Mouse (Mus musculus) thymus, postnatal 14 days (tissue): ENCODE measurements around the gene Pmvk.
"Not testable (repeated sequence)": the region's sequence is repeated elsewhere in the genome, so short reads cannot be mapped to it uniquely, and the experiment has no call there.

Experiments
- DNase-seq: peaks from one replicate; pipeline ENCODE4 v3.0.0; 2021

Pmvk gene

GRCm38 (mm10) chr3:89454401-89455177, at the start of gene Pmvk:
Pmvk (plus strand) TSS chr3:89454541.
- DNase-seq: no peak

- DNase-seq: no peak
Observed at GRCm38 (mm10) chr3:89406887-89407286, 47.5 kb upstream of the Pmvk start.

DNA sequence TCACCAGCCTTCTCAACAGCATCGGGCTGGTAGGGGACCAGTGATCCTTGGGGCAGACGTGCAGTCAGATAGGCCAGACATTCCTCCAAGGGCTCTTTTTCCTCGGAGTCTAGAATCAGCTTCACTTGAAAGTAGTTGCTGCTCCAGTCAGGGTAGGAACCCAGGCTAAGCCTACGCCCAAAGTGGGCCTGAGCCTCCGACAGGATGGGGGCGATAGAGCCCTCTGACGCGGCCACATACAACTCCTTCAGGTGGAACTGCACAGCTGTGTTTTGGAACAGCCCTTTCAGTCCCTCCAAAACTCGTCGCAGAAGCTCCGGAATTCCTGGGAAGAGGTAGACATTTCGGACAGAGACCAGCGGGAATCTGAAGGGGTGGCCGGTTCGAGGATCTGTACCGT, 45.9 kb upstream of the Pmvk start:
- DNase-seq: no peak

DNA sequence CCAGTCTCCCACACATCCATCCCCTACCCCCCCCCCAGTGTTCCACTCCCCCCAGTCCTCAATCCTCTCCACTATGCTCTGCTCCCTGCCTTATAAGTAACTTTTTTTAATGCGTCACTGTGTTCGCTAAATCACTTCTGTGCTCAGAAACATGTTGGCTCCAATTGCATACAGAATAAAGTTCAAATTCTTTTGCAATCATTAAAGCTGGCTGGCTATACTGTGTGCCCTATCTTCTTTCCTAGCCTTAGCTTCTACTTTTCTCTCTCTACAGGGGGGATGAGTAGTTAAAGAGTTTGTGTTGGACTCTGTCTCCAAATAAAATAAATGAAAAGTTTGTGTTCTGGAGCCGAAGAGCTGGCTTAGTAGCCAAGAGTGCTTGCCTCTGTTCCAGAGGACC, 44.6 kb upstream of the Pmvk start:
- DNase-seq: no peak

DNA sequence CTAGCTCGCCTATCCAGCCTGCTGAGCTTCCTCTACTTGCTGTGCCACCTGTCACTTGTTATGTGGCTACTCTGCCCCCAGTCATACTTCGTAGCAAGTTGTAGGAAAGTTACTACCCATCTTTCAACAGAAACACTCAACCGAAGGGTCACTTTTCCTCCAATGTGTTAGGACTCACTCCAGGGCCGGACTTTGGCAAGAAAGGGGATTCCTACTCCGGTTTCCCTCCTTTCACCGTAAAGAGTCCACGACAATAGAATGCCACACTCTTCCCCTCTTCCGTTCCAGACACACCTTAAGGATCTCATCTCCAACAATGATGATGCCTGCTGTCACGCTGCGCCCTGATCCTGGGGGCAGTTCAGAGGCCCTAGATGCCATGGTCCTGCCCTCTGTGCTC, 43.5 kb upstream of the Pmvk start:
- no peak for DNase-seq

DNA sequence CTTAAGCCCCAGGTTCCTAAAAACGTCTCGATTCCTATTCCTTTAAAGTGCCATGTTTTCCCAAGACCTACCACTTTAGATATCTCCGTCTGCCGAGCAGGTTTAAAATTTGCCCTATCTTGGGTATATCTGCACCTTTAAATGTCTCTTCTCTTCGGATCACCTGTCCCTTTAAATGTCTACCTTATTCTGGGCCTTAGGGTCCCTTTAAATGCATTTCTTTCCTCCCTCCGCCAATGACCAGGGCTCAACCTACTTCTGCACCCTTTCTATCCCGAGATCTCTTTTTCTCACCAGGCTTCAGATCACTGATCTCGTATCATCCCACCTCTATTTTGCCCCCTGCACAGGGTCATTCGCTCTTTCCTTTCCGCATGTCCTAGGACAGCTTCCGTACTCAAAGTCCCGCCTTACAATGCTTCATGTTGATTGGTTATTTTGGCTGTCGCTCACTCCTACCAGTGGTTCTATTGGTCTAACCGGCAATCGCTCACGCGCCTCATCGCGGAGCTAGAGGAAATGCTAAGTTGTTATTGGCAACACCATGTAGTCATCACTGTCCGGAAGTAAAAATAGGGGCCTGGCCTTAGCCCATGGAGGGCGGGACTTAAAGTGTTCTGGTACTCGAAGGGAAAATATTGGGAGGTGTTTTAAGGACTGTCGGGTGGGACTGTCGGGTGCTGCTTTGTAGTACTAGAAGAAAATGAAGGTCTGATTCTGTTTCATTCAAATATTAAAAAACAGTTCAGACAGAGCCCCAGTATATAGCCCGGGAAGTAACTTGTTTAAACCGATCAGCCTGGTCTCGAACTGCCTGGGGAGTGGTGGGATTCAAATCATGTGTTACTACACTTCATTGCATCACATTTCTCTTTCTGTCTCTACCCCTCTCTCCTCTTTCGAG, 42.6 kb upstream of the Pmvk start, which contains the start of gene Flad1:
TSS of gene Flad1 (minus strand) at position 381 of the 904 bp plus-strand sequence.
- DNase-seq: peak; percentile 98

DNA sequence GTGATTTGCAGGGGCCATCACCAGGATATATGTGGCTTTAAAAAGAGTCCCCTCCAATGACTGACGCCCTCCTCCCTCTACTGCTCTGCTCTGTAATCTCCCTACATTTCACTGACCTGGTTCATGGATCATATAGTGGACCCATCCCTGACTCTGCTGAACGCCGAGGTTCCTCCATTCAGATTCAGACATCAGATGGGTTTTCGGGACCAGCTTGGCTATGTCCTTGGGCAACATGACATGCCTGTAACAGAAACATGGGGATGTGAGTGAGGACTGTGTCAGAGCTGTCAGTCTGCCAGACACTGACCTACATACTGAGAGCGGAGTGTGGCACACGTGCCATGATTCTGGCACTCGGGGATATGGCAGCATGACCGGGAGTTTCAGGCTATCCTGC, 38.2 kb upstream of the Pmvk start:
- DNase-seq: no peak

- no peak for DNase-seq
Observed at GRCm38 (mm10) chr3:89417131-89417530, 37.2 kb upstream of the Pmvk start.

DNA sequence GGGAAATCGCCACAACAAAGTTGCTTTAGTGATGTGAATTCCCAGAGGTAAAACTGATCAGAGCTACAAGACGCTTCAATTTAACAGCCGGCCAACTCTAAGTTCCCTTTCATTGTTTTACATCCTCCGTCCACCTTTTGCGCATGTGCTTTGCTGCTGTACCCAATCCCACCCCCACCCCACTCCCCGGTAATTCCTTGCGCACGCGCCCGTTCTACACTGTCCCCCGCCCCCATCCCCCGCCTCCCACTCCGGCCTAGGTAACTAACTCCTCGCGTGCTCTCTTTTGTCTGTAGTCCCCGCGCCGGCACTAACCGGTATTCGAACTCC, 36.5 kb upstream of the Pmvk start:
- no peak for DNase-seq

DNA sequence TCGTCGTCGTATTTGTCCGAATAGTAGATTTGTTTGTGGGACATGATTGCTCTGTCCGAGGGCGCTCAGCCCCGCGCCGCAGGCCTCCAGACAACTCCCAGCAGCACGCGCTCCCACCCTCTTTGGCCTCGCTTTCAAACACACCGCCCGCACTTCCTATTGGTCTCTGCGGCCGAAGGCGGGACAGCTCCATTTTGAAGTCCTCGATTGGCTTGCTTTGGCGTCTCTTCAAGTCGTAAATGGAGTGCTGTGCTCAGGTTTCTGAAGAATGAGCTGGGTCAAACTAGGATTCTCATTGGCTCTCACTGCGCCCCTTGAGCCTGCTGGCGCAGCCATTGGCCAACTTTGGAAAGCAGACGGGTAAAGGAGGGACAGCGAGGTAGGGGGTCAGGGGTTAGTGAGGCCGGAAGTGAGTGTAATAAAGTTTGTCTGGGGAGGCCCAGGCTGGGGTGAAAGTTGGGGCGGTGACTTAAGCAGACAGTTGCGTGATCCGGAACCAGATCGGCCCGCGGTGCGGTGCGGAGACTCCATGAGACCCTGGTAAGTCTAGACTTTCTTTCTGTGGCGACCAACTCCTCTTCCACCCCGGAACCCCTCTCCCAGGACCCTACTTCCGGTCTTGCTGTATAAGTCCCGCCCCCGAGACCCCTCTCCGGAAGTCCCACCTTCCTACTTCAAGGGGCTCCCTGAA, 36.0 kb upstream of the Pmvk start, which contains the start of the genes Cks1b and Shc1:
TSS of gene Cks1b (minus strand) at position 214 of the 691 bp plus-strand sequence.
TSS of gene Shc1 (plus strand) at position 274 of the 691 bp plus-strand sequence.
- peak; percentile 90 for DNase-seq

DNA sequence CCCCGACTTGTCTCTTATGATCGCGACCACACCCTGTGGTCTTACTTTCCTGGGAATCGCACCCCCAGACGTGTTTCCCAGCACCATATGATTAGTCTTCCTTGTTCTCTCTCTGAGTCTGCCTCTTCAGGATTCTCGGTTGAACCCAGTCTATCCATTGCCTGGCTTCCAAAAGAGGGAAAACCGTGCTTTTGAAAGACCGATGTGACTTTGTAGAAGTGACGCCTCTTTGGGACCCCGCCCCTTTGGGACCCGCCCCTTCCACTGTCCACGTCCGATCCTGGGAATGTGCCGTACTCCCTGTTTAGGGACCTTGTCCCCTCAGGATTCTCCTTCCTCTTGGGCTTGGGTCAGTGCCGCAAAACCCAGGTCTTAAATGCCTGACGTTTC, 35.5 kb upstream of the Pmvk start:
- DNase-seq: no peak

DNA sequence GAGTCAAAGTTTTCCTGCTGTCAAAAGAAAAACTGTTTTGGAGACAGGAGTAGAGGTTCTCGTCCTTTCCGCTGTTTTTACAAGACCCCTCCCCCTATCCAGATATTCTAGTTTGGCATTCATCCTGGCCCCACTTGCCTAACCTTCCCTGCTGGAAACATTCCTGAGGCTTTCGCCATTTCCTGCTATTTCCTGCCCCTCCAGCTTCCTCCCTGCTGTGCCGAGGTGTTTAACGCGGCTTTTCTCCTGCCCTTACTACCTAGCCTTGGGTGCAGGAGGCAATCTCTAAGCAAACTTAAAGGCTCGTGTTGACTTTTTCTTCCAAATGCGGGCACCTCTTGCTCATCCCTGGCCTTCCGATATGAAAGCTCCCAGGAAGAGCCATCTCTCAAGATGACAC, 34.8 kb upstream of the Pmvk start:
- DNase-seq: no peak

GRCm38 (mm10) chr3:89419981-89420380, 34.4 kb upstream of the Pmvk start:
- no peak for DNase-seq

DNA sequence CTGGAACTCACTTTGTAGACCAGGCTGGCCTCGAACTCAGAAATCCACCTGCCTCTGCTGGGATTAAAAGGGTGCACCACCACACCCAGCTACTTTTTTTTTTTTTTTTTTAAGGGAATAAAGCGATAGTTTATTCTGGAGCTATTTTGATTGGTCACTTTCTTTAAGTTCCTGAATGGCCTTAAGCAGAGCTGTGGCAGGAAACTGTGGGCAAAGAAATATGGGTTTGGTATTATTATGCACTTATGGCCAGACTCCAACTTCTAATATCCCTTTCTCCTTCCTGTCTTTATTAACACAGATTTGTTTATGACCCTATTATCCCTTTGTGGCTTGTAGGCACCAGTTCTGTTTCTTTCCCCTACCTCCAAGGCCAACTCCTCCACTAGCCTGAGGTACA, 33.9 kb upstream of the Pmvk start:
- DNase-seq: no peak

GRCm38 (mm10) chr3:89421002-89421774, 33.2 kb upstream of the Pmvk start:
- DNase-seq: no peak

GRCm38 (mm10) chr3:89421810-89422473, 32.4 kb upstream of the Pmvk start:
- no peak for DNase-seq

- no peak for DNase-seq
Observed at GRCm38 (mm10) chr3:89422556-89423205, 31.7 kb upstream of the Pmvk start.

GRCm38 (mm10) chr3:89424416-89425140, 29.8 kb upstream of the Pmvk start:
- no peak for DNase-seq

GRCm38 (mm10) chr3:89425141-89425525, 29.2 kb upstream of the Pmvk start:
- DNase-seq: no peak

GRCm38 (mm10) chr3:89425876-89426275, 28.5 kb upstream of the Pmvk start:
- DNase-seq: no peak

DNA sequence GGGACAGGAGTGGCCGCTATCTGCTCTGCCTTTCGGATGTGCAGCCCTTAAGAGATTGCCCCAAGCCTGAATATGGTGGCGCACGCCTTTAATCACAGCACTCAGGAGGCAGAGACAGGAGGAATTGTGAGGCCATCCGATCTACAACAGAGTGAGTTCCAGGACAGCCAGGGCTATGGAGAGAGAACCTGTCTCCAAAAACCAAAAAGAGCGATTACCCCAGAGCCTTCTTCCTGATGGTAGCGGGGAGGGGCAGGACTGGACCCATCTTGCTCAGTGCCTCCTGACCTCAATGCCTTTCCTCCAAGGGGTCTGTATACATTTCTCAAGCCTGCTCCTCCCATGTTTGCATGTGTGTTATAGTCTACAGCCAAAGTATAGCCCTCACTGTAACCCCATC, 25.3 kb upstream of the Pmvk start:
- not testable (repeated sequence) for DNase-seq
